Mouse (Mus musculus) lung, postnatal 25 days (tissue): ENCODE results near the gene Rbm4.

ENCODE experiments used
- DNase-seq: peaks from one replicate; pipeline ENCODE4 v3.0.0; 2022; ENCODE audit warnings: low spot score

The Rbm4 gene

GRCm38 (mm10) chr19:4739762-4740161, 53.9 kb downstream of the Rbm4 start:
- DNase-seq: no peak

- no peak for DNase-seq
These were observed 54.6 kb downstream of the Rbm4 start for GRCm38 (mm10) chr19:4739053-4739452.

- DNase-seq: no peak
These were observed 55.8 kb downstream of the Rbm4 start for GRCm38 (mm10) chr19:4737866-4738265.
